Mouse (Mus musculus) heart, adult 2 months (tissue): ENCODE results near the gene Slit3.

Experiments used
- CTCF ChIP-seq: fragments of 200-600 bp; IDR thresholded peaks from 2 replicates; pipeline ENCODE4 v1.8.1; 2022; ENCODE audit warnings: antibody characterized with exemption, mild to moderate bottlenecking, moderate library complexity
- EP300 ChIP-seq: fragments of 200-500 bp; IDR thresholded peaks from 2 replicates; pipeline ENCODE4 v1.6.1; 2011; ENCODE audit warnings: low read depth, low read length, control low read depth; ENCODE audit not compliant: insufficient read depth
- POLR2A ChIP-seq: fragments of 200-500 bp; IDR thresholded peaks from 2 replicates; pipeline ENCODE4 v1.6.1; 2011; ENCODE audit warnings: mild to moderate bottlenecking, low read depth, low read length, control low read depth; ENCODE audit not compliant: insufficient read depth

DNA sequence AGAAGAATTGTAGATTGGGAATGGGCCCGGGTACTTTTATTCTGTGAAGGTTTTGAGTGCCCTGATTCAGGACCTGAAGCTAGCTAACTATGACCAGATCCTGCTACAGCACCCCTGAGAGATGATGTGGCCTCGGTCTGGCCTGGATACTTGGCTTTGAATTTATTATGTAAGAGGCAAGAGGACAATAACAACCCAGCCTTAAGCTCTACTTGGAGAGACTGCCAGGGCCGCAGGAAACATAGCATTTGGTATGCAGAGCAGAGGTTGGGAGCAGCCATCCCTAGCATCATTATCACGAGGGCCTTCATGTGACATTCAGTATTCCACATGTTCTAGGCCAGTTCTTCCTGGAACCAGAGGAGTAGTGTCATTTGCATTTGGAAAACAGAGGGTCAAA, 111.3 kb downstream of the Slit3 start:
- TF ChIP-seq POLR2A (no peak), CTCF (no peak), EP300 (no peak)
